Mouse (Mus musculus) heart, embryonic 13.5 days (tissue): Measurements from ENCODE around the gene Sec14l1. TPM values are rescaled to one million over a fixed set of nuclear protein-coding genes. Genes with fewer than 3 reads are reported as not detected.

ENCODE experiments used
- microRNA-seq: library from miRNA; unstranded; fragments of <30 nt; microRNA quantifications from one replicate; pipeline ENCODE4, GENCODE M21; 2016
- polyA plus RNA-seq: library from polyadenylated mRNA; unstranded; fragments of >200 nt; fragmentation: Nextera tagmentation; extraction: Ambion mirVana; gene quantifications from 2 replicates; pipeline ENCODE4 v1.2.1, GENCODE M21; 2015

Sec14l1 gene
- polyA plus RNA-seq, 1 experiment from 2014 or later: 44.5 TPM

Small RNA genes lying within 50 kb of the gene (microRNA-seq; reads per million reads assigned to microRNA genes)
- gene Gm24323: not detected
- gene Mir6516: 2.9 reads per million, percentile 9 among the genes with 10 or more reads in this experiment

Other genes starting within 250 kb of the Sec14l1 start
- 0.61 and 0.67 TPM in 2 replicates for gene Mgat5b, start 196.3 kb upstream of the Sec14l1 start, polyA plus RNA-seq
- gene Sept9, start 84.5 kb downstream of the Sec14l1 start, polyA plus RNA-seq: 69.3 and 75.5 TPM in 2 replicates